Mouse (Mus musculus): ENCODE results near the gene Pdzd2.

DNA sequence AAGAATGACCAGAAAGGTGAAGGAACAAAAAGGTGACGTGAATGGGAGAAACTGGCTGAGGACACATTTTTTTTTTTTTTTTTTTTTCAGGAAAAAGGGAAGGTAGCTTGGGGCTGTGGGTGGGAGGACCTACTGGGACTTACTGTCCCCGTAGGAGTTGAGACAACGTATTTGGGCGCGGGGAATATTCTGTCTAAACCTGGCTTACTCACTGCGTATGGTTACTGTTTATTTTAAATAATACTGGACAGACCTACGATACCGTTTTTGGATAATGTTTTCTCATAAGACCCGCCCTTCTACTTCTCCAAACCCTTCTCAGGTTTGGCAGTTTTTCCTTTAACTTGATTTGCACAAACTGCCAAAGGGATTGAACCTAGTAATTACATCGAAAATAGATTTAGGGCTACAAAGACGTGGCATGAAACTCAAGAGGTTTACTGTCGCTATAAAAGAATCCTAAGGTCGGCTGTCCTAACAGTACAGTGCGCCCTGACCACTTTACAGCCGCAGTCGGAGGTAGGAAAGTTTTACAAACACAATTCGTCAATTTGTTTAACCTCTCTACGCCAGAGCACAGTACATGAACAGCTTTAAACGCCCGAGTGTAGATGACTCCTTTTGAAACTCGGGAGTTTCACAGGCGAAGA, 419.2 kb downstream of the Pdzd2 start:
- TF ChIP-seq GATA1 (IDR thresholded peaks at IDR 0.05; ENCODE audit: borderline replicate concordance, low read length) (no peak), FLI1 (IDR thresholded peaks at IDR 0.05; ENCODE audit: low read length) (no peak)

All from megakaryocyte, embryonic 14.5 days (primary cell).